In genomic region chr5:35938249-35939223, GRCm38 (mm10) we compare ENCODE assay signal across 11 mouse cellular contexts. TPM values are rescaled to one million over a fixed set of nuclear protein-coding genes. Genes with fewer than 3 reads are reported as not detected.
A peak's percentile ranks its signal among the peaks of the same experiment; 100 is the strongest.
DNase-seq lines count a peak whose midpoint lies in the region; ATAC-seq and TF ChIP-seq lines count a peak whose summit lies in the region.
"Had no signal": no experiment of that assay in that cellular context is flagged by ENCODE, and none has a peak within 500 bp of the region (broad histone marks: within the 10 kb centered on the region; RNA-seq: fewer than 3 reads in every experiment).

No protein-coding gene starts in this region.

- H3K27me3 ChIP-seq in forebrain, postnatal 0 days (ENCODE audit: insufficient read depth, low read length), result no peaks in the 10 kb centered on the region
- no peaks in the 10 kb centered on the region for H3K27me3 ChIP-seq in forebrain, embryonic 15.5 days
- no peaks in the 10 kb centered on the region for H3K27me3 ChIP-seq in kidney, postnatal 0 days (ENCODE audit: insufficient read depth, low read length)
- H3K27me3 ChIP-seq in intestine, embryonic 15.5 days (replicated peaks), result no peaks in the 10 kb centered on the region
- H3K27me3 ChIP-seq: forebrain, embryonic 12.5 days had no signal

- peaks cover 7% of the 10 kb centered on the region; the same call in 1 of the 2 replicates for H3K36me3 ChIP-seq in forebrain, postnatal 0 days (ENCODE audit: insufficient read depth)
- H3K36me3 ChIP-seq in forebrain, embryonic 15.5 days, result peaks cover 7% of the 10 kb centered on the region; the same call in 1 of the 2 replicates
- peaks cover 11% of the 10 kb centered on the region; the same call in 1 of the 2 replicates for H3K36me3 ChIP-seq in kidney, postnatal 0 days (ENCODE audit: insufficient read depth, low read length)
- peaks cover 12% of the 10 kb centered on the region; the same call in 1 of the 2 replicates for H3K36me3 ChIP-seq in intestine, embryonic 15.5 days

- no peak for TF ChIP-seq CTCF in forebrain, postnatal 0 days (IDR thresholded peaks at IDR 0.05; ENCODE audit: low read depth)
- TF ChIP-seq CTCF in kidney, postnatal 0 days (IDR thresholded peaks at IDR 0.05; ENCODE audit: low read depth), result no peak

- peaks cover 3% of the 10 kb centered on the region; the same call in 1 of the 2 replicates for H3K4me1 ChIP-seq in forebrain, postnatal 0 days (ENCODE audit: insufficient read depth)
- H3K4me1 ChIP-seq in forebrain, embryonic 15.5 days, result peaks cover 33% of the 10 kb centered on the region
- 0 out of 2 replicates have a peak, but pooled peaks cover 7% of the 10 kb centered on the region for H3K4me1 ChIP-seq in kidney, postnatal 0 days (replicated peaks; ENCODE audit: insufficient read depth, low read length)
- H3K4me1 ChIP-seq in intestine, embryonic 15.5 days (replicated peaks), result peaks cover 11% of the 10 kb centered on the region; the same call in 1 of the 2 replicates

- H3K4me2 ChIP-seq in forebrain, postnatal 0 days (ENCODE audit: low read depth), result no peak overlapping the region
- no peak overlapping the region for H3K4me2 ChIP-seq in forebrain, embryonic 15.5 days (replicated peaks)
- no peak overlapping the region for H3K4me2 ChIP-seq in kidney, postnatal 0 days (ENCODE audit: low read length)
- no peak overlapping the region for H3K4me2 ChIP-seq in intestine, embryonic 15.5 days (replicated peaks)
- H3K4me2 ChIP-seq: forebrain, embryonic 12.5 days had no signal

- no peak overlapping the region for H3K9ac ChIP-seq in forebrain, postnatal 0 days
- no peak overlapping the region for H3K9ac ChIP-seq in forebrain, embryonic 15.5 days (replicated peaks)
- no peak overlapping the region for H3K9ac ChIP-seq in kidney, postnatal 0 days (ENCODE audit: low read depth, low read length)
- H3K9ac ChIP-seq in intestine, embryonic 15.5 days, result no peak overlapping the region
- H3K9ac ChIP-seq: forebrain, embryonic 12.5 days had no signal

- H3K9me3 ChIP-seq in forebrain, postnatal 0 days (ENCODE audit: low read length), result no peaks in the 10 kb centered on the region
- H3K9me3 ChIP-seq in forebrain, embryonic 15.5 days, result no peaks in the 10 kb centered on the region
- no peaks in the 10 kb centered on the region for H3K9me3 ChIP-seq in kidney, postnatal 0 days (replicated peaks; ENCODE audit: low read length)
- H3K9me3 ChIP-seq in intestine, embryonic 15.5 days, result no peaks in the 10 kb centered on the region
- H3K9me3 ChIP-seq: forebrain, embryonic 12.5 days had no signal

- 0 out of 2 replicates have a peak overlapping the region, but pooled peaks have one; percentile 10 for H3K27ac ChIP-seq in forebrain, postnatal 0 days (ENCODE audit: low read depth, low read length)
- no peak overlapping the region; the same call in 1 of the 2 replicates for H3K27ac ChIP-seq in forebrain, embryonic 15.5 days (replicated peaks)
- peak overlapping the region; percentile 25 for H3K27ac ChIP-seq in kidney, postnatal 0 days
- H3K27ac ChIP-seq in intestine, embryonic 15.5 days, result peak overlapping the region; percentile 52; the same call in 1 of the 2 replicates
- H3K27ac ChIP-seq: forebrain, embryonic 12.5 days had no signal

- no peak for DNase-seq in forebrain, postnatal 0 days
- no peak for DNase-seq in kidney, postnatal 0 days (ENCODE audit: low spot score)
- DNase-seq in kidney, adult 9 months, result no peak
- DNase-seq in adipocyte (ENCODE audit: low spot score), result peak; percentile 84
- DNase-seq in urinary bladder, postnatal 36 days (ENCODE audit: low spot score in 2 of 2), result no peak
- DNase-seq in left cerebral cortex, adult 18-20 months (ENCODE audit: low spot score in 2 of 2), result no peak
- DNase-seq: cerebellum, postnatal 36 days; kidney, adult 2 months had no signal

- ATAC-seq in forebrain, postnatal 0 days, result no peak
- no peak for ATAC-seq in forebrain, embryonic 15.5 days (replicated peaks)
- ATAC-seq in kidney, postnatal 0 days (replicated peaks; ENCODE audit: low FRiP score, low read depth), result no peak
- ATAC-seq in intestine, embryonic 15.5 days, result no peak

- 41% methylated on average over 10 of the region's 10 CpGs for WGBS in forebrain, postnatal 0 days
- WGBS in forebrain, embryonic 15.5 days, result 55% methylated on average over 10 of the region's 10 CpGs
- WGBS in kidney, postnatal 0 days, result 57% methylated on average over 10 of the region's 10 CpGs
- WGBS in intestine, embryonic 15.5 days, result 47% methylated on average over 10 of the region's 10 CpGs

- H3K4me3 ChIP-seq in forebrain, postnatal 0 days (ENCODE audit: low read depth, low read length), result no peak overlapping the region
- H3K4me3 ChIP-seq in forebrain, embryonic 15.5 days, result no peak overlapping the region
- no peak overlapping the region for H3K4me3 ChIP-seq in kidney, postnatal 0 days (replicated peaks; ENCODE audit: low read depth, low read length)
- H3K4me3 ChIP-seq in intestine, embryonic 15.5 days (replicated peaks), result no peak overlapping the region
- H3K4me3 ChIP-seq: forebrain, embryonic 12.5 days had no signal

RNA-seq across cellular contexts. Expression of gene Afap1, which starts 45.4 kb away (rescaled TPM):
- total RNA-seq in forebrain, postnatal 0 days (2014; rRNA removed), result 44.2 and 48.2 TPM in 2 replicates
- 45.6 and 49.3 TPM in 2 replicates for polyA plus RNA-seq in forebrain, postnatal 0 days (2015; fragmentation: Nextera tagmentation; extraction: Ambion mirVana)
- polyA plus RNA-seq in forebrain, embryonic 15.5 days (2015; fragmentation: Nextera tagmentation; extraction: Ambion mirVana), result 52.5 and 55.7 TPM in 2 replicates
- polyA plus RNA-seq in kidney, postnatal 0 days (2015; fragmentation: Nextera tagmentation; extraction: Ambion mirVana), result 19.1 and 19.7 TPM in 2 replicates
- polyA plus RNA-seq in intestine, embryonic 15.5 days (2015; fragmentation: Nextera tagmentation; extraction: Ambion mirVana), result 15.4 and 18.4 TPM in 2 replicates
- total RNA-seq in left cerebral cortex, adult 18-20 months (2021), result 10 to 100 TPM; 28.3 to 29.1 TPM
